In genomic region chr13:98545398-98545797, GRCm38 (mm10) we compare ENCODE assay signal across 21 mouse cellular contexts. TPM values are rescaled to one million over a fixed set of nuclear protein-coding genes. Genes with fewer than 3 reads are reported as not detected.
DNase-seq lines count a peak whose midpoint lies in the region; ATAC-seq lines count a peak whose summit lies in the region.
"Had no signal": no experiment of that assay in that cellular context is flagged by ENCODE, and none has a peak within 500 bp of the region (broad histone marks: within the 10 kb centered on the region; RNA-seq: fewer than 3 reads in every experiment).

No protein-coding gene starts in this region.

- WGBS in midbrain, embryonic 10.5 days = 53% methylated on average over 5 of the region's 5 CpGs
- 44% methylated on average over 5 of the region's 5 CpGs for WGBS in midbrain, embryonic 14.5 days
- WGBS in embryonic facial prominence, embryonic 14.5 days = 53% methylated on average over 5 of the region's 5 CpGs

- H3K36me3 ChIP-seq in midbrain, embryonic 10.5 days = no peaks in the 10 kb centered on the region
- H3K36me3 ChIP-seq in midbrain, embryonic 14.5 days (ENCODE audit: control insufficient read depth, insufficient read depth, low read length) = no peaks in the 10 kb centered on the region
- no peaks in the 10 kb centered on the region for H3K36me3 ChIP-seq in embryonic facial prominence, embryonic 14.5 days (ENCODE audit: control insufficient read depth, insufficient read depth, low read length)
- H3K36me3 ChIP-seq: forebrain, embryonic 12.5 days; G1E; hindbrain, embryonic 13.5 days; intestine, embryonic 15.5 days had no signal

- peaks cover 25% of the 10 kb centered on the region for H3K4me1 ChIP-seq in midbrain, embryonic 10.5 days
- peaks cover 6% of the 10 kb centered on the region; the same call in 1 of the 2 replicates for H3K4me1 ChIP-seq in midbrain, embryonic 14.5 days (ENCODE audit: control insufficient read depth, insufficient read depth, low read length)
- H3K4me1 ChIP-seq in embryonic facial prominence, embryonic 14.5 days (ENCODE audit: control insufficient read depth, insufficient read depth, low read length) = peaks cover 11% of the 10 kb centered on the region; the same call in 1 of the 2 replicates
- H3K4me1 ChIP-seq: intestine, embryonic 15.5 days had no signal

- no peak for ATAC-seq in midbrain, embryonic 14.5 days (ENCODE audit: low FRiP score, low TSS enrichment)
- ATAC-seq in embryonic facial prominence, embryonic 14.5 days (ENCODE audit: low read depth) = peak; percentile 15; the same call in 1 of the 2 replicates
- ATAC-seq: intestine, embryonic 15.5 days had no signal

- peak; percentile 41 for DNase-seq in heart, adult 11 months
- no peak for DNase-seq in heart, adult 8-10 months (ENCODE audit: low spot score)
- peak; percentile 21 for DNase-seq in midbrain, embryonic 10.5 days (ENCODE audit: low spot score)
- DNase-seq in midbrain, embryonic 14.5 days = no peak
- peak; percentile 50 for DNase-seq in embryonic facial prominence, embryonic 14.5 days (ENCODE audit: low spot score)
- no peak for DNase-seq in embryo, embryonic 10 days (ENCODE audit: low spot score)
- DNase-seq: adrenal gland, postnatal 14 days; cerebellum, adult 11-12 months; cerebellum, adult 9-10 months; cerebellum, postnatal 25 days; gastrocnemius, postnatal 10 days; heart, adult 2 months; heart, postnatal 10 days; heart, postnatal 4 days; kidney, adult 18-20 months had no signal

- H3K4me2 ChIP-seq in midbrain, embryonic 14.5 days (ENCODE audit: low read length) = no peak overlapping the region
- H3K4me2 ChIP-seq in embryonic facial prominence, embryonic 14.5 days (ENCODE audit: low read depth, low read length) = no peak overlapping the region
- H3K4me2 ChIP-seq: forebrain, embryonic 12.5 days; hindbrain, embryonic 13.5 days; intestine, embryonic 15.5 days had no signal

- no peak overlapping the region for H3K27ac ChIP-seq in midbrain, embryonic 10.5 days (replicated peaks)
- no peak overlapping the region for H3K27ac ChIP-seq in midbrain, embryonic 14.5 days (replicated peaks; ENCODE audit: low read depth, low read length)
- peak overlapping the region; percentile 61; the same call in 1 of the 2 replicates for H3K27ac ChIP-seq in embryonic facial prominence, embryonic 14.5 days (replicated peaks; ENCODE audit: low read depth, low read length)
- H3K27ac ChIP-seq: forebrain, embryonic 12.5 days; heart, adult 2 months; hindbrain, embryonic 13.5 days; intestine, embryonic 15.5 days had no signal

- H3K4me3 ChIP-seq in midbrain, embryonic 10.5 days = no peak overlapping the region
- no peak overlapping the region for H3K4me3 ChIP-seq in midbrain, embryonic 14.5 days (replicated peaks; ENCODE audit: low read depth, low read length)
- H3K4me3 ChIP-seq in embryonic facial prominence, embryonic 14.5 days (ENCODE audit: low read depth, low read length) = no peak overlapping the region
- H3K4me3 ChIP-seq: forebrain, embryonic 12.5 days; heart, adult 2 months; hindbrain, embryonic 13.5 days; intestine, embryonic 15.5 days had no signal

- H3K9ac ChIP-seq in midbrain, embryonic 14.5 days (replicated peaks; ENCODE audit: low read length) = no peak overlapping the region
- H3K9ac ChIP-seq in embryonic facial prominence, embryonic 14.5 days (ENCODE audit: low read depth, low read length) = no peak overlapping the region
- H3K9ac ChIP-seq: forebrain, embryonic 12.5 days; hindbrain, embryonic 13.5 days; intestine, embryonic 15.5 days had no signal

- no peaks in the 10 kb centered on the region; the same call in 1 of the 2 replicates for H3K9me3 ChIP-seq in midbrain, embryonic 10.5 days (replicated peaks)
- H3K9me3 ChIP-seq in midbrain, embryonic 14.5 days (ENCODE audit: control insufficient read depth, low read length) = no peaks in the 10 kb centered on the region
- H3K9me3 ChIP-seq in embryonic facial prominence, embryonic 14.5 days (ENCODE audit: control insufficient read depth, low read length) = no peaks in the 10 kb centered on the region
- H3K9me3 ChIP-seq: forebrain, embryonic 12.5 days; G1E; hindbrain, embryonic 13.5 days; intestine, embryonic 15.5 days had no signal

- peaks cover 86% of the 10 kb centered on the region for H3K27me3 ChIP-seq in midbrain, embryonic 10.5 days (ENCODE audit: low read depth, poor library complexity, severe bottlenecking)
- no peaks in the 10 kb centered on the region; the same call in 1 of the 2 replicates for H3K27me3 ChIP-seq in midbrain, embryonic 14.5 days (ENCODE audit: control insufficient read depth, insufficient read depth, low read length)
- H3K27me3 ChIP-seq in embryonic facial prominence, embryonic 14.5 days (replicated peaks; ENCODE audit: control insufficient read depth, insufficient read depth, low read length) = no peaks in the 10 kb centered on the region
- H3K27me3 ChIP-seq: intestine, embryonic 15.5 days had no signal

RNA-seq across cellular contexts. Expression of gene Gm10320, which starts 53.6 kb away (rescaled TPM):
- total RNA-seq in heart, adult 8-10 months (2022) = not detected
- 1.1 and 1.2 TPM in 2 replicates for polyA plus RNA-seq in midbrain, embryonic 10.5 days (2016; fragmentation: Nextera tagmentation; extraction: Ambion mirVana)
- 0.67 and 0.70 TPM in 2 replicates for polyA plus RNA-seq in midbrain, embryonic 14.5 days (2014; fragmentation: Nextera tagmentation; extraction: Ambion mirVana)
- polyA plus RNA-seq in embryonic facial prominence, embryonic 14.5 days (2014; fragmentation: Nextera tagmentation; extraction: Ambion mirVana) = 1.5 and 2.4 TPM in 2 replicates
- total RNA-seq: adrenal gland, adult 18-20 months; adrenal gland, postnatal 14 days; gastrocnemius, postnatal 10 days; gastrocnemius, postnatal 4 days; heart, adult 2 months; heart, postnatal 10 days; heart, postnatal 4 days had no signal

Comparison
In these comparisons a context has a peak if more than half of its experiments do, and no peak if none do; other contexts are left out.
1. DNase-seq: peak in heart, adult 11 months (single experiment), midbrain, embryonic 10.5 days (single experiment) and embryonic facial prominence, embryonic 14.5 days (single experiment); none in heart, adult 8-10 months (single experiment), midbrain, embryonic 14.5 days (single experiment) and embryo, embryonic 10 days (single experiment).